In genomic region chr12:24600074-24600473, GRCm38 (mm10) we compare ENCODE assay signal across 13 mouse cellular contexts. TPM values are rescaled to one million over a fixed set of nuclear protein-coding genes. Genes with fewer than 3 reads are reported as not detected.
A peak's percentile ranks its signal among the peaks of the same experiment; 100 is the strongest.
DNase-seq lines count a peak whose midpoint lies in the region; ATAC-seq and TF ChIP-seq lines count a peak whose summit lies in the region.
"Had no signal": no experiment of that assay in that cellular context is flagged by ENCODE, and none has a peak within 500 bp of the region (broad histone marks: within the 10 kb centered on the region; RNA-seq: fewer than 3 reads in every experiment).

No protein-coding gene starts in this region.

- 65% methylated on average over 7 of the region's 7 CpGs for WGBS in embryonic facial prominence, embryonic 15.5 days
- 85% methylated on average over 7 of the region's 7 CpGs for WGBS in embryonic facial prominence, embryonic 10.5 days
- 65% methylated on average over 7 of the region's 7 CpGs for WGBS in stomach, embryonic 16.5 days
- WGBS in hindbrain, embryonic 12.5 days: 84% methylated on average over 7 of the region's 7 CpGs
- WGBS in lung, adult 2 months: 71% methylated on average over 7 of the region's 7 CpGs

- no peak for DNase-seq in embryonic facial prominence, embryonic 10.5 days (ENCODE audit: low spot score)
- DNase-seq in induced T-regulatory cell, adult 2 months (ENCODE audit: low read depth): peak; percentile 80
- DNase-seq in layer of hippocampus, postnatal 14 days (ENCODE audit: low spot score in 2 of 2): no peak
- DNase-seq in lung, adult 2 months: no peak

- H3K9me3 ChIP-seq in embryonic facial prominence, embryonic 15.5 days (replicated peaks): no peaks in the 10 kb centered on the region
- H3K9me3 ChIP-seq in embryonic facial prominence, embryonic 10.5 days: no peaks in the 10 kb centered on the region
- no peaks in the 10 kb centered on the region for H3K9me3 ChIP-seq in stomach, embryonic 16.5 days (replicated peaks; ENCODE audit: control insufficient read depth, low read length)
- H3K9me3 ChIP-seq in hindbrain, embryonic 12.5 days (replicated peaks): no peaks in the 10 kb centered on the region
- H3K9me3 ChIP-seq: embryonic facial prominence, embryonic 13.5 days; heart, embryonic 12.5 days; heart, embryonic 15.5 days; hindbrain, embryonic 10.5 days had no signal

- H3K27me3 ChIP-seq in embryonic facial prominence, embryonic 15.5 days: no peaks in the 10 kb centered on the region
- H3K27me3 ChIP-seq in embryonic facial prominence, embryonic 10.5 days (replicated peaks; ENCODE audit: low read depth, poor library complexity, severe bottlenecking): peaks cover 10% of the 10 kb centered on the region
- H3K27me3 ChIP-seq in stomach, embryonic 16.5 days (ENCODE audit: control insufficient read depth, insufficient read depth, low read length): no peaks in the 10 kb centered on the region
- H3K27me3 ChIP-seq in hindbrain, embryonic 12.5 days: 0 out of 2 replicates have a peak, but pooled peaks cover 3% of the 10 kb centered on the region
- H3K27me3 ChIP-seq: heart, embryonic 12.5 days; heart, embryonic 15.5 days had no signal

- no peak overlapping the region for H3K4me2 ChIP-seq in embryonic facial prominence, embryonic 15.5 days (replicated peaks)
- H3K4me2 ChIP-seq in stomach, embryonic 16.5 days (ENCODE audit: low read depth, low read length): no peak overlapping the region
- H3K4me2 ChIP-seq in hindbrain, embryonic 12.5 days (replicated peaks): no peak overlapping the region
- H3K4me2 ChIP-seq: embryonic facial prominence, embryonic 13.5 days; heart, embryonic 12.5 days; heart, embryonic 15.5 days; hindbrain, embryonic 14.5 days had no signal

- H3K4me3 ChIP-seq in embryonic facial prominence, embryonic 15.5 days (replicated peaks): no peak overlapping the region
- H3K4me3 ChIP-seq in embryonic facial prominence, embryonic 10.5 days: no peak overlapping the region
- H3K4me3 ChIP-seq in stomach, embryonic 16.5 days (replicated peaks; ENCODE audit: low read length): no peak overlapping the region
- H3K4me3 ChIP-seq in hindbrain, embryonic 12.5 days: no peak overlapping the region
- no peak overlapping the region for H3K4me3 ChIP-seq in lung, adult 2 months (replicated peaks; ENCODE audit: extremely low read depth, low read depth, low read length)
- H3K4me3 ChIP-seq: embryonic facial prominence, embryonic 13.5 days; heart, embryonic 12.5 days; heart, embryonic 15.5 days; hindbrain, embryonic 10.5 days had no signal

- no peak for ATAC-seq in embryonic facial prominence, embryonic 15.5 days (ENCODE audit: insufficient number of reproducible peaks, low FRiP score, low TSS enrichment, low read depth)
- peak; percentile 66 for ATAC-seq in CD4-positive, CD25-positive, alpha-beta regulatory T cell, adult 4 months
- peak; percentile 26; the same call in 1 of the 2 replicates for ATAC-seq in stomach, embryonic 16.5 days (ENCODE audit: insufficient read depth, low FRiP score)
- no peak for ATAC-seq in hindbrain, embryonic 12.5 days (ENCODE audit: low FRiP score)

- no peaks in the 10 kb centered on the region for H3K36me3 ChIP-seq in embryonic facial prominence, embryonic 15.5 days
- no peaks in the 10 kb centered on the region for H3K36me3 ChIP-seq in embryonic facial prominence, embryonic 10.5 days (replicated peaks)
- no peaks in the 10 kb centered on the region for H3K36me3 ChIP-seq in stomach, embryonic 16.5 days (ENCODE audit: control insufficient read depth, insufficient read depth, low read length)
- H3K36me3 ChIP-seq in hindbrain, embryonic 12.5 days: no peaks in the 10 kb centered on the region
- H3K36me3 ChIP-seq: embryonic facial prominence, embryonic 13.5 days; heart, embryonic 15.5 days; hindbrain, embryonic 10.5 days had no signal

- TF ChIP-seq POLR2A in lung, adult 2 months (IDR thresholded peaks at IDR 0.05; ENCODE audit: borderline replicate concordance, extremely low read depth, low read depth, low read length): no peak

- no peak overlapping the region for H3K9ac ChIP-seq in embryonic facial prominence, embryonic 15.5 days
- no peak overlapping the region for H3K9ac ChIP-seq in stomach, embryonic 16.5 days (ENCODE audit: low read length)
- H3K9ac ChIP-seq in hindbrain, embryonic 12.5 days: no peak overlapping the region
- H3K9ac ChIP-seq: embryonic facial prominence, embryonic 13.5 days; heart, embryonic 12.5 days; heart, embryonic 15.5 days; hindbrain, embryonic 14.5 days had no signal

- 0 out of 2 replicates have a peak overlapping the region, but pooled peaks have one; percentile 30 for H3K27ac ChIP-seq in embryonic facial prominence, embryonic 15.5 days (replicated peaks)
- no peak overlapping the region for H3K27ac ChIP-seq in embryonic facial prominence, embryonic 10.5 days (replicated peaks)
- no peak overlapping the region for H3K27ac ChIP-seq in stomach, embryonic 16.5 days (ENCODE audit: low read length)
- no peak overlapping the region for H3K27ac ChIP-seq in hindbrain, embryonic 12.5 days
- H3K27ac ChIP-seq: embryonic facial prominence, embryonic 13.5 days; heart, embryonic 15.5 days; hindbrain, embryonic 10.5 days; hindbrain, embryonic 14.5 days had no signal

- H3K4me1 ChIP-seq in embryonic facial prominence, embryonic 15.5 days: peaks cover 20% of the 10 kb centered on the region
- peaks cover 2% of the 10 kb centered on the region; the same call in 1 of the 2 replicates for H3K4me1 ChIP-seq in embryonic facial prominence, embryonic 10.5 days
- no peaks in the 10 kb centered on the region for H3K4me1 ChIP-seq in stomach, embryonic 16.5 days (ENCODE audit: control insufficient read depth, insufficient read depth, low read length)
- no peaks in the 10 kb centered on the region for H3K4me1 ChIP-seq in hindbrain, embryonic 12.5 days
- no peaks in the 10 kb centered on the region for H3K4me1 ChIP-seq in lung, adult 2 months (ENCODE audit: control insufficient read depth, insufficient read depth, low read length)
- H3K4me1 ChIP-seq: heart, embryonic 12.5 days; heart, embryonic 15.5 days; hindbrain, embryonic 10.5 days had no signal

- TF ChIP-seq CTCF in lung, adult 2 months (IDR thresholded peaks at IDR 0.05; ENCODE audit: insufficient read depth, low read length): no peak

RNA-seq across cellular contexts. Expression of gene Grhl1, which starts 28.0 kb away (rescaled TPM):
- polyA plus RNA-seq in embryonic facial prominence, embryonic 15.5 days (2015; fragmentation: Nextera tagmentation; extraction: Ambion mirVana): 33.1 and 37.8 TPM in 2 replicates
- polyA plus RNA-seq in embryonic facial prominence, embryonic 10.5 days (2016; fragmentation: Nextera tagmentation; extraction: Ambion mirVana): 0.40 and 0.72 TPM in 2 replicates
- 1 to 10 TPM; 2.9 to 3.1 TPM for polyA plus RNA-seq in CD4-positive, CD25-positive, alpha-beta regulatory T cell, adult 4 months (2017; shearing (Covaris generic))
- 16.3 and 26.5 TPM in 2 replicates for polyA plus RNA-seq in stomach, embryonic 16.5 days (2015; fragmentation: Nextera tagmentation; extraction: Ambion mirVana)
- total RNA-seq in layer of hippocampus, postnatal 14 days (2021): 10 to 100 TPM; 20.4 to 20.6 TPM
- 0.73 and 0.75 TPM in 2 replicates for polyA plus RNA-seq in hindbrain, embryonic 12.5 days (2016; fragmentation: Nextera tagmentation; extraction: Ambion mirVana)
- 2.2 and 6.5 TPM in 2 replicates for polyA plus RNA-seq in lung, adult 2 months (2012; rRNA removed)

RNA-seq across cellular contexts. Expression of gene Klf11, which starts 51.0 kb away (rescaled TPM):
- 13.0 and 13.1 TPM in 2 replicates for polyA plus RNA-seq in embryonic facial prominence, embryonic 15.5 days (2015; fragmentation: Nextera tagmentation; extraction: Ambion mirVana)
- 10.3 and 10.5 TPM in 2 replicates for polyA plus RNA-seq in embryonic facial prominence, embryonic 10.5 days (2016; fragmentation: Nextera tagmentation; extraction: Ambion mirVana)
- polyA plus RNA-seq in CD4-positive, CD25-positive, alpha-beta regulatory T cell, adult 4 months (2017; shearing (Covaris generic)): 1 to 10 TPM; 2.2 to 3.1 TPM
- 12.8 TPM in 2 replicates for polyA plus RNA-seq in stomach, embryonic 16.5 days (2015; fragmentation: Nextera tagmentation; extraction: Ambion mirVana)
- 1 to 10 TPM; 4.7 to 6.3 TPM for total RNA-seq in layer of hippocampus, postnatal 14 days (2021)
- 17.0 and 18.0 TPM in 2 replicates for polyA plus RNA-seq in hindbrain, embryonic 12.5 days (2016; fragmentation: Nextera tagmentation; extraction: Ambion mirVana)
- polyA plus RNA-seq in lung, adult 2 months (2012; rRNA removed): 22.1 and 35.2 TPM in 2 replicates

Comparison
In these comparisons a context has a peak if more than half of its experiments do, and no peak if none do; other contexts are left out.
1. ATAC-seq: peak in CD4-positive, CD25-positive, alpha-beta regulatory T cell, adult 4 months (single experiment) and stomach, embryonic 16.5 days (single experiment); none in embryonic facial prominence, embryonic 15.5 days (single experiment) and hindbrain, embryonic 12.5 days (single experiment).